Mouse (Mus musculus) v-Abl transformed pro-B cells (cell line): ENCODE data around the gene 2610002M06Rik.

Experiments
- in situ Hi-C, 2 experiments: fragments of 400-800 bp; cut with MboI; formaldehyde crosslinking; loops; one replicate each; pipeline ENCODE4 v1.15.1; 2025; ENCODE audit not compliant: unreplicated experiment in 2 of 2

2610002M06Rik gene

GRCm38 (mm10) chrX:107816218-107816554, at the start of gene 2610002M06Rik:
TSS of gene 2610002M06Rik (minus strand) at chrX:107816334.
- in situ Hi-C loops: loop anchor here (10.0 to 25.0 kb wide), 6 partner anchors 719 to 1546 kb away; partner anchors contain the start of genes Hmgn5 (in 1 of the 2) and Sh3bgrl (in 1 of the 2)

DNA sequence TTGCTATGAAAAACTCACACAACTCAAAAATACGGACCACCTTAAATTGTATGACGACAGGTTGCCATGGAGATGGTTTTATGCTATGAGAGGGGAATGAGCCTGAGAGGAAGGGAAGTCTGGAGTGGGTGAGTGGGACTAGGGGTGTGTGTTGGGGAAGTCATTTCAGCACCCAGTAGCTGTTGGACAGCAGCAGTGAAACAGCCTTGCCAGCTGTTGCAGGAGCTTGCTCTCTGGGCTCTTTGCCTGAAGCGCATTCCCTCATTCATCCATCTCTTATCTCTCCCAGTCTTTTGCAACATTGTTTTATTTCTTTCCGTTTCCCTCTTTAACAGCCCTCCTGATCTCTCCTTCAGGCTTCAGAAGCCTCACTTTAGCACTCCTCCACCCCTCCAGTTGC, 42.0 kb upstream of the 2610002M06Rik start:
- in situ Hi-C loops: no loop called here

DNA sequence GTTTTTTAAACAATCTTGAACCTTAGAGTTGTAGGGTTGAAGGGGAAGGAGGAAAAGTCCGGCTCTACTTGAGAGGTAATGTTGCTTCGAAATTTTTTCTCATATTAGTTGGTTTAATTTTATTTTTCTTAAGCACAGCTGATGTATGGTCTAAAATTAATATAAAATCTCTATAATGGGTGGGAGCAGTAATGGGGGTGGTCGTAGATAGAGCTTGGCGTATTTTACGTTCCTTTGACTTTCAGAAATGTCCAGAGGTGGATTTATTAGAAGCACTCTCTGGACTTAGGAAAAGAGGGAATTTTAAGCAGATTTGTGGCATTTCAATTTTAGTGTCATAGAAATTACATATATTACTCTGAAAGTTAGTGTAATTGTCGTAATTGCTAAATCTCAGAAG, 592 bp upstream of the 2610002M06Rik start:
- in situ Hi-C loops: loop anchor here (10.0 to 25.0 kb wide), 6 partner anchors 718 to 1546 kb away; partner anchors contain the start of genes Hmgn5 (in 1 of the 2) and Sh3bgrl (in 1 of the 2)

GRCm38 (mm10) chrX:107815502-107816217, 474 bp downstream of the 2610002M06Rik start:
- in situ Hi-C loops: loop anchor here (10.0 to 25.0 kb wide), 6 partner anchors 719 to 1547 kb away; partner anchors contain the start of genes Hmgn5 (in 1 of the 2) and Sh3bgrl (in 1 of the 2)

- in situ Hi-C loops: loop anchor here (10.0 to 25.0 kb wide), 6 partner anchors 723 to 1550 kb away; partner anchors contain the start of genes Hmgn5 (in 1 of the 2) and Sh3bgrl (in 1 of the 2)
Measured at GRCm38 (mm10) chrX:107812120-107812519, 4.0 kb downstream of the 2610002M06Rik start.

- in situ Hi-C loops: no loop called here
Measured at GRCm38 (mm10) chrX:107796919-107797318, 19.2 kb downstream of the 2610002M06Rik start.

DNA sequence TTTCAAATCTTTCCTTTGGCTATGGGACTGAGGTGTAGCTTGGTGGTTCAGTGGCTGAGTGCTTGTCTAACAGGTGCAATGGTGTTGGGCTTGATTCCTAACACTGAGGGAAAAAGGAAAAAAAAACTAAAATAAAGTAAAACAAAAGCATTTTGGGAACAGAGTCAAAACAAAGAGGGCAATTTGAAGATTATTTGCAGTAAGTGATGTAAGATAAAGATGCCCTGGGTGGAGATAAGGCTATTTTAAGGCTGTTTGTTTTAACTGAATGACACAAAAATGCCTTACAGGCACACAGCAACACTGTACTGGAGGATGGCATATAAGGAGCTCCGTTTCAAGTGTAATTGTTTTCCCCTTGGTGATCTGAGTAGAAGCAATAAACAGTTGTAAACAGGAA, 20.3 kb downstream of the 2610002M06Rik start:
- in situ Hi-C loops: no loop called here

GRCm38 (mm10) chrX:107792290-107792689, 23.8 kb downstream of the 2610002M06Rik start, which contains the start of gene Tent5d:
TSS of gene Tent5d (plus strand) at chrX:107792590.
- in situ Hi-C loops: no loop called here

GRCm38 (mm10) chrX:107790750-107791493, 25.2 kb downstream of the 2610002M06Rik start:
- in situ Hi-C loops: no loop called here

DNA sequence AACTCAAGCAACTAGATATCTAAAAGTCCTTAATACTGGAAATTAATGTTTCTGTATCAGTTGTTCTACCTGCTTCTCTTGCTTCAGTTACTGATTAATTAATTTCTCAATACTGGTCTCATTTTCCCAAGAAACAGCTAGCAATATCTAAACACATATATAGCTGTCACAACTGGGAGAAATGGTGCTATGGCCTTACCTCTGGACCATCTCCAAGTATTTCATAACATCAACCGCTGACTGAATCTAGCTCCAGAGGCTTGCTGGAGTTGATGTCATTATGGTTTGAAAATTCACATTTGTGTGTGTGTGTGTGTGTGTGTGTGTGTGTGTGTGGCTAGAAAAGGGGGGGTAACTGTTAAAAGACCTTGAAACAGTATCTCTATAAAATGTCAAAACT, 26.0 kb downstream of the 2610002M06Rik start:
- in situ Hi-C loops: no loop called here

DNA sequence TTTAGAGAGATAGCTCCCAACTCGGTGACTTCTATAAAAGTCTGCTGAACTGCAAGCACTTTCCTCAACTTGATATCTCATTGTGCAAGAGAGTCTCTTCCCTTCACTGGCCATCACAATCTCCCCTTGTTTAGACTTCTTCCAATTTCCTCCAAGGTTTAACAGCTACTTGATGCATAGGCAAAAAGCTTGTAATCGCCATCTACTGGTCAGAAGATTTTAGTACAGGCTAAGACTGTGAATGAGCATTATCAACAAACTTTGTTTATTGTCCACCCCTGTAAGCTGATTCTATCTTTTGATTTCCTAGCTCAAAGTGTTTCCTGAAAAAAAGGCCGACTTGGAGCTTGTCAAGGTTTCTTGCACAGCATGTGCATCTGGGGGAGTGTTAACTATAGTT, 48.2 kb downstream of the 2610002M06Rik start:
- in situ Hi-C loops: no loop called here
